Mouse (Mus musculus) liver, embryonic 13.5 days (tissue): ENCODE results near the gene Dag1. TPM values are rescaled to one million over a fixed set of nuclear protein-coding genes. Genes with fewer than 3 reads are reported as not detected.

Experiments
- ATAC-seq: fragments of 200-750 bp; cut with Nextera tagmentation; 2 replicates; pipeline ENCODE4 v1.8.0; 2017; ENCODE audit warnings: low read depth, mild to moderate bottlenecking, moderate number of reproducible peaks, moderate library complexity
- DNase-seq: peaks from one replicate; pipeline ENCODE4 v3.0.0; 2022
- H3K27ac ChIP-seq: fragments of 300-500 bp; sonication (generic); 2 replicates; pipeline ENCODE4 v1.5.1; 2015; ENCODE audit warnings: moderate library complexity, mild to moderate bottlenecking, inconsistent platforms
- H3K27me3 ChIP-seq: fragments of 300-500 bp; sonication (generic); 2 replicates; pipeline ENCODE4 v1.6.1; 2015; ENCODE audit warnings: mild to moderate bottlenecking, inconsistent platforms
- H3K36me3 ChIP-seq: fragments of 300-500 bp; sonication (generic); 2 replicates; pipeline ENCODE4 v1.6.1; 2015; ENCODE audit warnings: mild to moderate bottlenecking, inconsistent platforms
- H3K4me1 ChIP-seq: fragments of 300-500 bp; sonication (generic); replicated peaks from 2 replicates; pipeline ENCODE4 v1.6.1; 2015; ENCODE audit warnings: inconsistent platforms
- H3K4me2 ChIP-seq: fragments of 300-500 bp; sonication (generic); 2 replicates; pipeline ENCODE4 v1.6.1; 2015; ENCODE audit warnings: inconsistent platforms, mild to moderate bottlenecking, moderate library complexity
- H3K4me3 ChIP-seq: fragments of 300-500 bp; sonication (generic); replicated peaks from 2 replicates; pipeline ENCODE4 v1.5.1; 2015; ENCODE audit warnings: mild to moderate bottlenecking, inconsistent platforms
- H3K9ac ChIP-seq: fragments of 300-500 bp; sonication (generic); 2 replicates; pipeline ENCODE4 v1.6.1; 2015; ENCODE audit warnings: mild to moderate bottlenecking, inconsistent platforms
- H3K9me3 ChIP-seq: fragments of 300-500 bp; sonication (generic); replicated peaks from 2 replicates; pipeline ENCODE4 v1.6.1; 2016; ENCODE audit warnings: inconsistent platforms
- WGBS: fragments of 180-500 bp; shearing (Covaris S2); methylation state at CpG from one replicate; pipeline ENCODE4 v1.1.7; 2015; ENCODE audit not compliant: insufficient replicate concordance; 5-methylcytosine and 5-hydroxymethylcytosine counted together
- polyA plus RNA-seq: library from polyadenylated mRNA; unstranded; fragments of >200 nt; fragmentation: Nextera tagmentation; extraction: Ambion mirVana; gene quantifications from 2 replicates; pipeline ENCODE4 v1.2.1, GENCODE M21; 2015

The Dag1 gene
- polyA plus RNA-seq, 1 experiment from 2014 or later, result 12.7 TPM

- DNase-seq (no peak), ATAC-seq (no peak)
- Histone ChIP-seq H3K9me3 (no peaks in the 10 kb centered on the region), H3K4me1 (no peaks in the 10 kb centered on the region), H3K27ac (no peak overlapping the region), H3K4me3 (no peak overlapping the region), H3K27me3 (no peaks in the 10 kb centered on the region; the same call in 1 of the 2 replicates), H3K4me2 (no peak overlapping the region), H3K9ac (no peak overlapping the region), H3K36me3 (no peaks in the 10 kb centered on the region)
- 45% methylated on average over 5 of the region's 5 CpGs for WGBS
Observed at GRCm38 (mm10) chr9:108178391-108178790, 85.4 kb downstream of the Dag1 start.

GRCm38 (mm10) chr9:108175116-108175838 is 88.5 kb downstream of the Dag1 start:
- Histone ChIP-seq H3K36me3 (no peaks in the 10 kb centered on the region), H3K27ac (no peak overlapping the region), H3K27me3 (no peaks in the 10 kb centered on the region; the same call in 1 of the 2 replicates), H3K9me3 (no peaks in the 10 kb centered on the region), H3K9ac (no peak overlapping the region), H3K4me2 (no peak overlapping the region), H3K4me3 (no peak overlapping the region), H3K4me1 (no peaks in the 10 kb centered on the region)
- no peak for DNase-seq
- WGBS, result 67% methylated on average over 19 of the region's 19 CpGs
- no peak for ATAC-seq

GRCm38 (mm10) chr9:108172777-108173350 is 90.9 kb downstream of the Dag1 start:
- 57% methylated on average over 5 of the region's 5 CpGs for WGBS

GRCm38 (mm10) chr9:108169751-108170150 is 94.0 kb downstream of the Dag1 start:
- no peak for DNase-seq
- Histone ChIP-seq H3K9me3 (no peaks in the 10 kb centered on the region), H3K4me1 (peaks cover 3% of the 10 kb centered on the region; the same call in 1 of the 2 replicates), H3K36me3 (no peaks in the 10 kb centered on the region), H3K27ac (no peak overlapping the region), H3K27me3 (0 out of 2 replicates have a peak, but pooled peaks cover 2% of the 10 kb centered on the region), H3K4me3 (no peak overlapping the region), H3K4me2 (no peak overlapping the region), H3K9ac (no peak overlapping the region)
- WGBS, result 69% methylated on average over 10 of the region's 10 CpGs
- ATAC-seq, result no peak

More at GRCm38 (mm10) chr9:108172777-108173350, 90.9 kb downstream of the Dag1 start:
- H3K9me3 ChIP-seq, result no peaks in the 10 kb centered on the region
- no peaks in the 10 kb centered on the region for H3K4me1 ChIP-seq
- no peak overlapping the region for H3K9ac ChIP-seq
- no peaks in the 10 kb centered on the region for H3K36me3 ChIP-seq
- H3K27me3 ChIP-seq, result no peaks in the 10 kb centered on the region
- no peak overlapping the region for H3K4me2 ChIP-seq
- no peak overlapping the region for H3K4me3 ChIP-seq
- no peak overlapping the region for H3K27ac ChIP-seq
- no peak for ATAC-seq
- no peak for DNase-seq

- Histone ChIP-seq H3K27me3 (peaks cover 6% of the 10 kb centered on the region; the same call in 1 of the 2 replicates), H3K4me2 (no peak overlapping the region), H3K9me3 (no peaks in the 10 kb centered on the region), H3K4me1 (peaks cover 3% of the 10 kb centered on the region; the same call in 1 of the 2 replicates), H3K27ac (no peak overlapping the region), H3K4me3 (no peak overlapping the region), H3K9ac (no peak overlapping the region), H3K36me3 (no peaks in the 10 kb centered on the region)
- no peak for DNase-seq
- WGBS, result 50% methylated on average over 8 of the region's 8 CpGs
- no peak for ATAC-seq
Observed at GRCm38 (mm10) chr9:108165143-108165542, 98.6 kb downstream of the Dag1 start.

- no peak for ATAC-seq
- WGBS, result 54% methylated on average over 16 of the region's 16 CpGs
Observed at GRCm38 (mm10) chr9:108163646-108164284, 100.0 kb downstream of the Dag1 start.

GRCm38 (mm10) chr9:108157891-108158290 is 105.9 kb downstream of the Dag1 start:
- H3K27ac ChIP-seq, result no peak overlapping the region
- DNase-seq (no peak), ATAC-seq (no peak)
- 58% methylated on average over 7 of the region's 7 CpGs for WGBS
- H3K4me2 ChIP-seq, result no peak overlapping the region
- H3K9ac ChIP-seq, result no peak overlapping the region
- peaks cover 11% of the 10 kb centered on the region; the same call in 1 of the 2 replicates for H3K27me3 ChIP-seq
- no peaks in the 10 kb centered on the region for H3K36me3 ChIP-seq
- no peaks in the 10 kb centered on the region for H3K9me3 ChIP-seq
- no peaks in the 10 kb centered on the region for H3K4me1 ChIP-seq
- H3K4me3 ChIP-seq, result no peak overlapping the region

More at GRCm38 (mm10) chr9:108163646-108164284, 100.0 kb downstream of the Dag1 start:
- Histone ChIP-seq H3K9ac (no peak overlapping the region), H3K4me1 (peaks cover 3% of the 10 kb centered on the region; the same call in 1 of the 2 replicates), H3K9me3 (no peaks in the 10 kb centered on the region), H3K27ac (no peak overlapping the region), H3K27me3 (peaks cover 13% of the 10 kb centered on the region; the same call in 1 of the 2 replicates), H3K4me2 (no peak overlapping the region), H3K4me3 (no peak overlapping the region), H3K36me3 (no peaks in the 10 kb centered on the region)
- no peak for DNase-seq

GRCm38 (mm10) chr9:108157451-108157850 is 106.3 kb downstream of the Dag1 start:
- no peak for DNase-seq
- Histone ChIP-seq H3K4me2 (no peak overlapping the region), H3K9ac (no peak overlapping the region), H3K4me3 (no peak overlapping the region), H3K36me3 (no peaks in the 10 kb centered on the region), H3K9me3 (no peaks in the 10 kb centered on the region), H3K4me1 (no peaks in the 10 kb centered on the region), H3K27me3 (peaks cover 11% of the 10 kb centered on the region; the same call in 1 of the 2 replicates), H3K27ac (no peak overlapping the region)
- no peak for ATAC-seq
- 64% methylated on average over 6 of the region's 6 CpGs for WGBS

GRCm38 (mm10) chr9:108156786-108157185 is 107.0 kb downstream of the Dag1 start:
- H3K9me3 ChIP-seq, result no peaks in the 10 kb centered on the region
- no peaks in the 10 kb centered on the region for H3K36me3 ChIP-seq
- WGBS, result 70% methylated on average over 5 of the region's 5 CpGs
- H3K4me3 ChIP-seq, result no peak overlapping the region
- DNase-seq (no peak), ATAC-seq (no peak)
- no peak overlapping the region for H3K4me2 ChIP-seq
- H3K4me1 ChIP-seq, result no peaks in the 10 kb centered on the region
- no peak overlapping the region for H3K9ac ChIP-seq
- no peak overlapping the region for H3K27ac ChIP-seq
- peaks cover 11% of the 10 kb centered on the region; the same call in 1 of the 2 replicates for H3K27me3 ChIP-seq

- DNase-seq, result no peak
- H3K27ac ChIP-seq, result no peak overlapping the region
- no peaks in the 10 kb centered on the region for H3K4me1 ChIP-seq
- no peaks in the 10 kb centered on the region for H3K36me3 ChIP-seq
- 68% methylated on average over 12 of the region's 12 CpGs for WGBS
- no peak for ATAC-seq
- H3K27me3 ChIP-seq, result peaks cover 4% of the 10 kb centered on the region; the same call in 1 of the 2 replicates
- H3K4me3 ChIP-seq, result no peak overlapping the region
- H3K9ac ChIP-seq, result no peak overlapping the region
- H3K9me3 ChIP-seq, result no peaks in the 10 kb centered on the region
- no peak overlapping the region for H3K4me2 ChIP-seq
Observed at GRCm38 (mm10) chr9:108154814-108155213, 108.9 kb downstream of the Dag1 start.
